Mouse (Mus musculus): Measurements from ENCODE around the gene Hoxb8. TPM values are rescaled to one million over a fixed set of nuclear protein-coding genes. Genes with fewer than 3 reads are reported as not detected.
A peak's percentile ranks its signal among the peaks of the same experiment; 100 is the strongest.

Hoxb8 gene
- polyA plus RNA-seq, 1 experiment from 2014 or later: 0.42 TPM

DNA sequence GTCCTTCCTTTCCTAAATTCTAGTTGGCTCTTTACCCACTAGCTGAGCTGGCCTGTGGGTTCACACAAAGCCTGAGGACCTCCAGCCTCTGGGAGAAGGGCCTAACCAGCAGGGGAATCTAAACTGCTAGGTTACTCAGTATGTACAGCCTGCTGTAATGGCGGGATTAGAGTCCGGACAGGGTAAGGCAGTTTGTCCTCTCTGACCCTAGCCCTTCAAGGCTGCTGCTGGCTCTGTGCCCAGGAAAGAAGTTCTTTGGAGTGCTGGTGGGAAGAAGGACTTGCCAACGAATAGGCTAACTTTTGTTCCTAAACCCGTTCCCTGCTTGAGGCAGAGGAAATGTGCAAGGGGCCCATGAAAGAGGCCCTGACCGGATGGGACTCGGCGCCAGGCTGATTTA lies 15.8 kb upstream of the Hoxb8 start:
- no peak overlapping the region for H3K27ac ChIP-seq (replicated peaks)
- no peak for ATAC-seq (ENCODE audit: low FRiP score, low TSS enrichment)
- H3K4me3 ChIP-seq (ENCODE audit: low read depth, low read length): no peak overlapping the region
- no peak overlapping the region for H3K9ac ChIP-seq (ENCODE audit: low read length)
- no peak overlapping the region for H3K4me2 ChIP-seq (replicated peaks; ENCODE audit: low read depth)
- no peaks in the 10 kb centered on the region for H3K9me3 ChIP-seq (ENCODE audit: control insufficient read depth, low read length)
- H3K4me1 ChIP-seq (replicated peaks; ENCODE audit: control insufficient read depth, insufficient read depth): no peaks in the 10 kb centered on the region
- H3K36me3 ChIP-seq (ENCODE audit: control insufficient read depth, insufficient read depth, low read length): no peaks in the 10 kb centered on the region
- peaks cover 41% of the 10 kb centered on the region; the same call in 1 of the 2 replicates for H3K27me3 ChIP-seq (ENCODE audit: control insufficient read depth, insufficient read depth, low read length)
- no peak for TF ChIP-seq EP300 (optimal IDR thresholded peaks at IDR 0.05)
- TF ChIP-seq CTCF (IDR thresholded peaks at IDR 0.05; ENCODE audit: low read depth): no peak
- no peak for DNase-seq (ENCODE audit: low spot score)
- WGBS: 8% methylated on average over 7 of the region's 7 CpGs

DNA sequence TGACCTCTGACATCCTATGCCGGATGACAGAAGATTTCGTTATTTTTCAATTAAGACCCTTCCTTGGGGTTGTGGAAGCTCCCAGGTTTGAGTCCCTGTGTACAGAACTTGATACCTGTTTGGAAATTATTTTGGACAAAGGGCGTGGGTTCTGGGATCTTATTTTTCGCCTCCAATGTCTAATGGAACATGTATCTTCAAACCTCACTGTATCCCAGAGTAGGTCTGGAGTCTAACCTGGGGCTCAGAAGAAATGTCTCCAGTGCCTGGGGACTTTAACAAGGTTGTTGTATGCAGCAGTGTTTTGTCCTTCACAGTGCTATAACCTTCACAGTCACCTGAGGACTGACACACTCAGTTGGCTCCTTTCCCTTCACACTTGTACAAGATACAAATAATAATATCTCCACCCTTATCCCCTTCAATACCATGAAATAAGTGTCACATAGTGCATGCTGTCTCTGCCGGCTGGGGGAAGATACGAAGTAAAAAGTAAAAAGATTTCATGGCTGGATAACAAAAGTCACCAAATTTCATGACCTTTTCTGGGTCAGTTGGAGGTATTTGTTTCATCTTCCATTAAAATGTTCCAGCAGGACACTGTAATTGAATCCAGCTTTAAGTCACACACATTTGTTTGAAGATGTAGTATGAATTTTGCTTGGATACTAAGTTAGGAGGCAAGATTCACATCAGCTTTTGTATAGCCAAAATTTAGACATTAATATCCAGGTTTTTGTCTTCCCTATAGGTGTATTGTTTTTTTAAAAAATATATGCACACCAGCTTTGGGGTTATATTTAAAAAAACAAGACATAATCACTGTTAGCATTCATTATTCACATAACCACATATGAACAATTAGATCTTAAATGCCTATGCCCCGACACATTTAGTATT lies 14.4 kb upstream of the Hoxb8 start:
- no peak overlapping the region for H3K4me3 ChIP-seq (ENCODE audit: low read depth, low read length)
- no peaks in the 10 kb centered on the region for H3K9me3 ChIP-seq (ENCODE audit: control insufficient read depth, low read length)
- TF ChIP-seq CTCF (IDR thresholded peaks at IDR 0.05; ENCODE audit: low read depth) (no peak), EP300 (optimal IDR thresholded peaks at IDR 0.05) (no peak)
- no peak for DNase-seq (ENCODE audit: low spot score)
- no peak for ATAC-seq (ENCODE audit: low FRiP score, low TSS enrichment)
- H3K4me1 ChIP-seq (replicated peaks; ENCODE audit: control insufficient read depth, insufficient read depth): no peaks in the 10 kb centered on the region; the same call in 1 of the 2 replicates
- no peak overlapping the region for H3K9ac ChIP-seq (ENCODE audit: low read length)
- H3K4me2 ChIP-seq (replicated peaks; ENCODE audit: low read depth): no peak overlapping the region
- 21% methylated on average over 7 of the region's 7 CpGs for WGBS
- peaks cover 44% of the 10 kb centered on the region; the same call in 1 of the 2 replicates for H3K27me3 ChIP-seq (ENCODE audit: control insufficient read depth, insufficient read depth, low read length)
- H3K27ac ChIP-seq (replicated peaks): no peak overlapping the region
- H3K36me3 ChIP-seq (ENCODE audit: control insufficient read depth, insufficient read depth, low read length): no peaks in the 10 kb centered on the region

DNA sequence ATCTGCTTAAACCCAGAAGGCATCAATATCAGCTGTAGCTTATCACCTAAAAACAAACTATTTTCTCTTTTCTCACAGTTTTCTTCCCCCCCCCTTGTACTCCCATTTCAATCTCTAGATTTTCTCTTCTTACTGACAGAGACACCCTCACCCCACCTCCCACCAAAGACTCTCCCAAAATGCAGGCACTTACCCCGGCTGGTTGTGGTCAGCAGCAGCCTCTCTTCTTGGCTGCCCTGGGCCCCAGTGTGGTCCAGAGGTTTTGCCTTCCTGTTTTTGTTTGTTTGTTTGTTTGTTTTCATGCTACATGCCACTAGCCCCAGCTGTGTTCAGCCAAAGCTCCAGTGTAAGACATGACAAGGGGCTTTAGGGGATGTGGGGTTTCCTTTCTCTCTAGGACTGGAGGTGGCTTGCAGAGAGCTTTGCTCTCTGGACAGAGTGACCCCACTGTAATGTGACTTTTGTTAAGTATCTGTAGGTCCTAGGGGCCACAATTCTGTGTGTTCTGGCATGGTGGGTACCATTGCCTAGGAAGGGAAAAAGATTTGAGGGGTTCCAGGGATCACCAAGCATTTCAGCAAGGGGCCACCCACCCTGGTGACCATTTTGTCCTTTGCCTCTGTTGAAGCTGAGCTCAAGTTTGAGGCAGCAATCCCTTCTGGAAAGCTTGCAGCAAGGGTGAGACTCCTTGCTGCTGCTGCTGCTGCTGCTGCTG lies 13.5 kb upstream of the Hoxb8 start:
- Histone ChIP-seq H3K4me1 (replicated peaks; ENCODE audit: control insufficient read depth, insufficient read depth) (no peaks in the 10 kb centered on the region; the same call in 1 of the 2 replicates), H3K4me3 (ENCODE audit: low read depth, low read length) (no peak overlapping the region), H3K4me2 (replicated peaks; ENCODE audit: low read depth) (no peak overlapping the region), H3K36me3 (ENCODE audit: control insufficient read depth, insufficient read depth, low read length) (no peaks in the 10 kb centered on the region), H3K9me3 (ENCODE audit: control insufficient read depth, low read length) (no peaks in the 10 kb centered on the region), H3K27me3 (ENCODE audit: control insufficient read depth, insufficient read depth, low read length) (peaks cover 42% of the 10 kb centered on the region; the same call in 1 of the 2 replicates), H3K9ac (ENCODE audit: low read length) (no peak overlapping the region), H3K27ac (replicated peaks) (no peak overlapping the region)
- 10% methylated on average over 1 of the region's 1 CpGs for WGBS
- DNase-seq (ENCODE audit: low spot score): no peak
- TF ChIP-seq EP300 (optimal IDR thresholded peaks at IDR 0.05): no peak
- TF ChIP-seq CTCF (IDR thresholded peaks at IDR 0.05; ENCODE audit: low read depth): no peak
- ATAC-seq (ENCODE audit: low FRiP score, low TSS enrichment): no peak

DNA sequence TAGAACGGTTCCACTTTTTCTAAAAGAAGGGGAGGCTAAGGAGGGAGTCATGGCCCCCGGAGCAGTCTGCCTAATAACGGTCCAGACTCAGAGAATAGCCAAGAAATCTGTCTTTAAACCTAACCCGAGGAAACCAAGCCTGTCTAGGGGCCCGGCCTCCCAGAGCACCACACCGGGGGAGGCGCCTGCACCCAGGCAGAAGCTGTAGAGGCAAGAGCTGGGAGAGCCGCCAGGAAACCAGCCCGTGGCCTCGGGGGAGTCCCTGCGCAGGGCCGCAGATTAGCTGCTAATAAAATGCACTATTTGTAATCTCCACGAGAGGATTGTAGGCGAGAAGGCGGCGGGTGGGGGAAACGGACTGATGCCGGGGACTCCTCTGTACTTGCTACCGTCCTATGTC lies 11.8 kb upstream of the Hoxb8 start:
- H3K4me2 ChIP-seq (replicated peaks; ENCODE audit: low read depth): no peak overlapping the region

DNA sequence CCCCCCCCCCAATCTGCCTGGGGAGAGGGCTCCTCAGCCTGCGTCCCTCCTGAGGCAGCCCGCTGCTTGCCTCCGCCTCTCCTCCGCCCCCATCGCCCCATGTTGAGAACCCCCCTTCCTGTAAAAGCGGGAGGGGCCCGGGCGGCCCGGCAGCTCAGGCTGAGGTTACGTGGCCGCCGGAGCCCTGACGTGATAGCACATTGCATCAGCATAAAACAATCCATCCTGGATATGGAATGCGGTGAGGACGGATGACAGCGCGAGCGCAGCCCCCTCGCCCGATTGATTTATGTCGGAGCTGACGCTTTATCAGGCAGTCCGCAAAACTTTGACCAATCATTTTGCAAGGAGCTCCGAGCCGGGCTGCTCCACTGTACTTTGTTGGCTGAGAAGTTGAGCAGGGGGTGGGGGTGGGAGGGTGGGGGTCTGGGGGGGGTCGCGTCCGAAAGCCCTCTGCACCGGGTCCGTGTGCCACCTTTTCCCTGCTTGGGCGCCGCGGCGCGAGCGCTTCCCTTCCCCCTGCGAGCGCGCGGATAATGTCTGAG lies 10.6 kb upstream of the Hoxb8 start, which contains the start of gene Hoxb9:
TSS of gene Hoxb9 (plus strand) at position 462 of the 545 bp plus-strand sequence.
- Histone ChIP-seq H3K27me3 (ENCODE audit: control insufficient read depth, insufficient read depth, low read length) (peaks cover 46% of the 10 kb centered on the region), H3K36me3 (ENCODE audit: control insufficient read depth, insufficient read depth, low read length) (no peaks in the 10 kb centered on the region), H3K4me1 (replicated peaks; ENCODE audit: control insufficient read depth, insufficient read depth) (no peaks in the 10 kb centered on the region; the same call in 1 of the 2 replicates), H3K27ac (replicated peaks) (no peak within 1 kb of the TSS), H3K9me3 (ENCODE audit: control insufficient read depth, low read length) (no peaks in the 10 kb centered on the region), H3K9ac (ENCODE audit: low read length) (no peak within 1 kb of the TSS), H3K4me2 (replicated peaks; ENCODE audit: low read depth) (peak within 1 kb of the TSS; percentile 45), H3K4me3 (ENCODE audit: low read depth, low read length) (peak within 1 kb of the TSS; percentile 34)
- TF ChIP-seq CTCF (IDR thresholded peaks at IDR 0.05; ENCODE audit: low read depth) (no peak), EP300 (optimal IDR thresholded peaks at IDR 0.05) (no peak)
- WGBS: under 1% methylated on average over 32 of the region's 40 CpGs
- ATAC-seq (ENCODE audit: low FRiP score, low TSS enrichment) (no peak), DNase-seq (ENCODE audit: low spot score) (no peak)

More for the DNA sequence above, 11.8 kb upstream of the Hoxb8 start:
- Histone ChIP-seq H3K4me1 (replicated peaks; ENCODE audit: control insufficient read depth, insufficient read depth) (no peaks in the 10 kb centered on the region; the same call in 1 of the 2 replicates), H3K27ac (replicated peaks) (no peak overlapping the region), H3K4me3 (ENCODE audit: low read depth, low read length) (no peak overlapping the region), H3K9me3 (ENCODE audit: control insufficient read depth, low read length) (no peaks in the 10 kb centered on the region), H3K27me3 (ENCODE audit: control insufficient read depth, insufficient read depth, low read length) (peaks cover 42% of the 10 kb centered on the region), H3K36me3 (ENCODE audit: control insufficient read depth, insufficient read depth, low read length) (no peaks in the 10 kb centered on the region), H3K9ac (ENCODE audit: low read length) (no peak overlapping the region)
- ATAC-seq (ENCODE audit: low FRiP score, low TSS enrichment) (no peak), DNase-seq (ENCODE audit: low spot score) (no peak)
- no peak for TF ChIP-seq EP300 (optimal IDR thresholded peaks at IDR 0.05)
- TF ChIP-seq CTCF (IDR thresholded peaks at IDR 0.05; ENCODE audit: low read depth): no peak
- WGBS: 2% methylated on average over 19 of the region's 19 CpGs
